Mouse (Mus musculus): ENCODE measurements around the gene Nckap5. TPM values are rescaled to one million over a fixed set of nuclear protein-coding genes. Genes with fewer than 3 reads are reported as not detected.

The Nckap5 gene
- total RNA-seq, 2 experiments from 2014 or later, result not detected

GRCm38 (mm10) chr1:126005672-126006071 lies 824.9 kb downstream of the Nckap5 start:
- no peak for ATAC-seq (replicated peaks; ENCODE audit: low FRiP score, low TSS enrichment, poor library complexity, severe bottlenecking)

GRCm38 (mm10) chr1:125996540-125996939 lies 834.1 kb downstream of the Nckap5 start:
- no peak for ATAC-seq (replicated peaks; ENCODE audit: low FRiP score, low TSS enrichment, poor library complexity, severe bottlenecking)

GRCm38 (mm10) chr1:125987803-125988202 lies 842.8 kb downstream of the Nckap5 start:
- ATAC-seq (replicated peaks; ENCODE audit: low FRiP score, low TSS enrichment, poor library complexity, severe bottlenecking), result no peak

GRCm38 (mm10) chr1:125984570-125984969 lies 846.0 kb downstream of the Nckap5 start:
- no peak for ATAC-seq (replicated peaks; ENCODE audit: low FRiP score, low TSS enrichment, poor library complexity, severe bottlenecking)

GRCm38 (mm10) chr1:125974649-125975048 lies 856.0 kb downstream of the Nckap5 start:
- no peak for ATAC-seq (replicated peaks; ENCODE audit: low FRiP score, low TSS enrichment, poor library complexity, severe bottlenecking)

GRCm38 (mm10) chr1:125971933-125972332 lies 858.7 kb downstream of the Nckap5 start:
- ATAC-seq (replicated peaks; ENCODE audit: low FRiP score, low TSS enrichment, poor library complexity, severe bottlenecking), result no peak

GRCm38 (mm10) chr1:125967671-125968070 lies 862.9 kb downstream of the Nckap5 start:
- ATAC-seq (replicated peaks; ENCODE audit: low FRiP score, low TSS enrichment, poor library complexity, severe bottlenecking), result no peak

- ATAC-seq (replicated peaks; ENCODE audit: low FRiP score, low TSS enrichment, poor library complexity, severe bottlenecking), result no peak
Measured at GRCm38 (mm10) chr1:125951026-125951425, 879.6 kb downstream of the Nckap5 start.

GRCm38 (mm10) chr1:125949076-125949475 lies 881.5 kb downstream of the Nckap5 start:
- ATAC-seq (replicated peaks; ENCODE audit: low FRiP score, low TSS enrichment, poor library complexity, severe bottlenecking), result no peak

- no peak for ATAC-seq (replicated peaks; ENCODE audit: low FRiP score, low TSS enrichment, poor library complexity, severe bottlenecking)
Measured at GRCm38 (mm10) chr1:125945136-125945535, 885.5 kb downstream of the Nckap5 start.

GRCm38 (mm10) chr1:125943305-125943704 lies 887.3 kb downstream of the Nckap5 start:
- ATAC-seq (replicated peaks; ENCODE audit: low FRiP score, low TSS enrichment, poor library complexity, severe bottlenecking), result no peak

GRCm38 (mm10) chr1:125925486-125925885 lies 905.1 kb downstream of the Nckap5 start:
- ATAC-seq (replicated peaks; ENCODE audit: low FRiP score, low TSS enrichment, poor library complexity, severe bottlenecking), result no peak

GRCm38 (mm10) chr1:125923062-125923461 lies 907.5 kb downstream of the Nckap5 start:
- no peak for ATAC-seq (replicated peaks; ENCODE audit: low FRiP score, low TSS enrichment, poor library complexity, severe bottlenecking)

- ATAC-seq (replicated peaks; ENCODE audit: low FRiP score, low TSS enrichment, poor library complexity, severe bottlenecking), result no peak
Measured at GRCm38 (mm10) chr1:125920696-125921095, 909.9 kb downstream of the Nckap5 start.

GRCm38 (mm10) chr1:125912601-125913600 lies 917.7 kb downstream of the Nckap5 start, which contains the start of gene Lypd1:
Gene Lypd1, minus strand, starts transcription at chr1:125913101.
- no peak for ATAC-seq (replicated peaks; ENCODE audit: low FRiP score, low TSS enrichment, poor library complexity, severe bottlenecking)

GRCm38 (mm10) chr1:125911901-125912445 lies 918.6 kb downstream of the Nckap5 start:
- no peak for ATAC-seq (replicated peaks; ENCODE audit: low FRiP score, low TSS enrichment, poor library complexity, severe bottlenecking)

- ATAC-seq (replicated peaks; ENCODE audit: low FRiP score, low TSS enrichment, poor library complexity, severe bottlenecking), result no peak
Measured at GRCm38 (mm10) chr1:125911337-125911900, 919.2 kb downstream of the Nckap5 start.

- no peak for ATAC-seq (replicated peaks; ENCODE audit: low FRiP score, low TSS enrichment, poor library complexity, severe bottlenecking)
Measured at GRCm38 (mm10) chr1:125910871-125911265, 919.7 kb downstream of the Nckap5 start.

- no peak for ATAC-seq (replicated peaks; ENCODE audit: low FRiP score, low TSS enrichment, poor library complexity, severe bottlenecking)
Measured at GRCm38 (mm10) chr1:125910211-125910870, 920.3 kb downstream of the Nckap5 start.

GRCm38 (mm10) chr1:125893158-125893557 lies 937.4 kb downstream of the Nckap5 start:
- no peak for ATAC-seq (replicated peaks; ENCODE audit: low FRiP score, low TSS enrichment, poor library complexity, severe bottlenecking)
